Mouse (Mus musculus) thymus, postnatal 14 days (tissue): ENCODE measurements around the gene Rbm20.

Experiments used
- DNase-seq: peaks from one replicate; pipeline ENCODE4 v3.0.0; 2021

Rbm20 gene

DNA sequence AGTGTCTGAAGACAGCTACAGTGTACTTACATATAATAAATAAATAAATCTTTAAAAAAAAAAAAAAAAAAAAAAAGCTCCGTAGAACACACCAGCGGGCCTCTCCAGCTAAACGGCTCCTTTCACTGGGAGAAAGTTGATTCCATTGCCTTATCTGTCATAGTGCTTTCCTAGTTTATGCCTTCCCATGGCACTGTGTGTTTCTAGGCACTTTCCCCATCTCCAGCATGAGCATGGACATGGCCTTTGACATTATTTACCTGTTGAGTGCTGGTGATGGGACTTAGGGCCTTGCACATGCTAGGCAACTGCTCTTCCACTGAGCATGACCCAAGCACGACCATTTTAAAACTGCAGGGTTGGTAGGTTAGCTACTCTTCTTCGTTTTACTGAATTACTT, 46.9 kb downstream of the Rbm20 start:
- DNase-seq = no peak

GRCm38 (mm10) chr19:53726340-53726739, 49.2 kb downstream of the Rbm20 start:
- no peak for DNase-seq

GRCm38 (mm10) chr19:53726755-53727154, 49.6 kb downstream of the Rbm20 start:
- DNase-seq = no peak

GRCm38 (mm10) chr19:53727277-53727676, 50.2 kb downstream of the Rbm20 start:
- no peak for DNase-seq

DNA sequence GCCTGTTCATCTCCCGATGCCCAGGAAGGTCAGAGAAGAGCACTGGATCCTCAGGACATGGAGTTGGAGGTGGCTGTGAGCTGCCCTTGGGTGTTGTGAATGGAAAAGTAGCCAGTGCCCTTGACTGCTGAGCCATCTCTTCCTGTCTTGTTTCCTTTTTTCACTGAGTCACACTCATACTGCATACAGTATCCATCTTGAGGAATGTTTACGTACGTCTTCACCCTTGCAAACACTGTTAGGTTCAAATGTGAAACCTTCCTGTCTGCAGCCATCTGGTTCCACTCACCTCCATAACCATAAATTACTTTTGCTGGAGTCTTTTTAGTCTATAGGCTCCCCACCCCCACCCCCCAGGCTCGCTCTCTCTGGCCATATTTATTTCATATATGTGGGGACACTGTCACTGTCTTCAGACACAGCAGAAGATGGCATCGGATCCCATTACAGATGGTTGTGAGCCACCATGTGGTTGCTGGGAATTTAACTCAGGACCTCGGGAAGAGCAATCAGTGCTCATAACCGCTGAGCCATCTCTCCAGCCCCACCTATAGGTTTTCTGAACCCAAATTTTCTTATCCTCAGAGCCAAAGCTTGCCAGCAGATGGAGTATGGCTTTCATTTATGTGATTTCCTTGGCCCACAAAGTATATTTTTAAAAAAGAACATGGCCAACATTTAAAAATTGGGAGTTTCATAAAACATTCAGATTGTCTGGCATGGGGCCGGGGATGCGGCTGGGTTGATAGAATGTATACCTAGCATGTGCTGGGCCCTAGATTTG, 51.0 kb downstream of the Rbm20 start:
- no peak for DNase-seq

- DNase-seq = no peak
Measured at GRCm38 (mm10) chr19:53729919-53730318, 52.8 kb downstream of the Rbm20 start.

DNA sequence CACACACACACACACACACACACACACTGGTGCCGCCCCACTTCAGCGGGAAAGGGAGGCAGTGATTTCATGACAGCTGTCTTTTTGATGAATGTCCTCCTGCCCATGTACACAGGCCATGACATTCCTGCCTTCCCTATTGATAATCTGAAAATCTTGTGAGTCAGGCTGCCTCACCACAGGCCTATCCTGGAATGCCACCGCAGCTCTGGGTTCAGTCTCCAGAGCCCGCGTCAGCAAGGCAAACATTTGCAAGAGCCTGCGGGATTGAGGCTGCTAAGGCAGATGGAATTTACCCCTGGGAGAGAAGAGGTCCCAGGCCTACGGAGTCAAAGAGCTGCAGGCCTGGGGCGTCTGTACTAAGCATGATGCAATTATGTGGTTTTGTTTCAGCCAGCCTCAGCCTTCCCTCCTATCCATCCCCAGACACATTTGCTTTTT, 54.7 kb downstream of the Rbm20 start:
- DNase-seq = no peak

DNA sequence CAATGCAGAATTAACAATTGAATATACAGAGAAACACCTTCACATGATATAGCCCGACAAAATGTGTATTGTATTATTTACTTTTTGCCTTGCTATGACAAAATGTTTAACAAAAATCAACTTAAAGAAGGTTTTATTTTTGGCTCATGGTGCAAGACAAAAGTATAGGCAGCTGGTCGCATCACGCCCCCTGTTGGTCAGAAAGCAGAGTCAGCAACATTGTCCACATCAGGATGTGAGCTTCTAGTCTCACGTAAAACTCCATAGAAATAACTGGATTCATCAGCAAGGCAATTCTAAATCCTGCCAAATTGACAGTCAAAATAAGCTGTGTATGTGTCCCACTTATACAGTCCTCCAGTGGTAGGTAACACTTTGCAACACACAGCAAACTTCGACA, 57.7 kb downstream of the Rbm20 start:
- peak; percentile 21 for DNase-seq

DNA sequence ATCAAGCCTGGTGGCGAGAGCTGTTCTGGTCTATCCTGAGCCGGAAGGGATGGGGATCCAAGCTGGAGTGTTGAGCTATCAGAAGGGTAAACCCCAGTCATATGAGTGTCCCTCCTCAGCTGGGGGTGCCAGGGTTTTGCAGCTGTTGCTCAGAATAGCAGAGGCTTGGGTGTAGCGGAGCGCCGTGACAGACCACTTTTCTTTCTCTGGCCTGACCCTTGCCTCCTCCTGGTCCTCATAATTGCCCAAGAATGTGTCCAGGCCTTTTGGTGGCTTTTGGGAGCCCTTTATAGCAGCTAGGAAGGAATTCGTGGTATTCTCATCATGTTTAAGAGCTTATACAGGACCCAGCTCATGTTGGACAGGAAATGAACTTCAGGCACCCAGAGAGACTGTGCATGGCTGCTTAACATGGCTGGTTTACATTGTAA, 61.6 kb downstream of the Rbm20 start:
- DNase-seq = no peak

DNA sequence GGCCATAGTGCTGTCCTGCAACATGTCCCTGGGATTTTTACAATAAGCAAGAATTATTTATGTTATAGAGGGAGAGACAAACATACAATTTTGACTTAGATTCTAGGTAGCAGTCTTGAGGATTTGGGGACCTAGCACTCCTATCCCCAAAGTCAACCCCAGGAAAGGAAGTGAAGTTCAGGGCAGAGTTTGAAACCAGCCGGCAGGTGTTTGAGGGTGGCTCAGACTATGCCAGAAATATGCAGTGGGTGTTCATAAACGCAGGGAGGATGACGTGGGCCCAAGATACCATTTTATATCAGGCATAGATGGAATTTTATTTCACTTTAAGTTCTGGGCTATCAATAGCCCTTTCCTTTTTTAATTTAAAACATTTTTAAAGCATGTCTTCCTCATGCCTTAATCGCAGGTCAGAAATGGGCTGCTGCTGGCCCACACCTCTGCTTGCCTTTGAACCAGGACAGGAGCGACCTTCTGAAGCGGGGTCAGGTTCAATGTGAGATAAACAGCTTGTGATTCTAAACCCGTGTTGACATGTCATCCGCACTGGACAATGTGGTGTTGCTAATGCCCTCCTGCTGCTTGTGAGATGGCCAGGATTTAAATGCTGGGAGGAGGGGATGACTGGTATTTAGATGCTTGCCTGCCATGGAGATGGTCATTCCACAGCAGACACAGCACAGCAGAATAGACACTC, 62.6 kb downstream of the Rbm20 start:
- no peak for DNase-seq

- no peak for DNase-seq
Measured at GRCm38 (mm10) chr19:53740750-53741380, 63.8 kb downstream of the Rbm20 start.

- peak; percentile 21 for DNase-seq
Measured at GRCm38 (mm10) chr19:53741902-53742301, 64.8 kb downstream of the Rbm20 start.

DNA sequence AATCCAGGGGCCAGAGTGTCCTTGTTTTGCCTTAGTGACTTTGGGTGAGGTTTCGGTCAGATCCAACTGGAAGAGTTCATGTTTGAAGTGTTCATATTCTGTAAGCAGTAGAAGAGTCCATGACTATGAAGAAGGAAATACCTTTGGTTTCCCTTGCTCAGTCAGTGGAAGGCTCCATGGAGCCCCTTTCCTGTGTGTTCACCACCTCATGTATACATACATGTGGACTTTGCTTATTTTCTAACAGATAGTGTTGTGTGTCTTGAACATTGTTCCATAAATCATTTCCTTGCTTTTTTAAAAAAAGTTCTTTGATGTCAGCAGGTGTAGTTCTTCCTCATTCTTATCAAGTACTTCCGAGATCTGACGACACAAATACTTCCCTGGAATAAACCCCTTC, 68.2 kb downstream of the Rbm20 start:
- DNase-seq = no peak

DNA sequence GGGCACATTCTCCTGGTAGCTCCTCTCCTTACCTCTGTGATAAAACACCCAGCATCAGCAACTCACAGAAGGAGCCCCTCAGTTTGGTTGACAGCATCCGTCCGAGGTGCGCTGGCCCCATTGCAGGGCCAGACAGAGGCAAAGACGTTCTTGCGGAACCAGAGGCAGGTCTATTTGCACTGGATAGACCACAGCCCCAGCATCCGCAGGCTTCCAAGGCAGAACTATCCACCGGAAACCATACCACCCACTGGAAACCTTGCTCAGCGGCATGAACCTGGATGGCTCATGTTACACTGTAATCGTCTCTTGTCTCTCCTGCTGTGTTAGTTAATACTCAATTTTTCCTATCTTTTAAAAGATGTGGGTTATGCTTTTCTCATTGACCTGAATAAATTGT, 69.0 kb downstream of the Rbm20 start:
- no peak for DNase-seq

GRCm38 (mm10) chr19:53748236-53748775, 71.2 kb downstream of the Rbm20 start:
- no peak for DNase-seq

DNA sequence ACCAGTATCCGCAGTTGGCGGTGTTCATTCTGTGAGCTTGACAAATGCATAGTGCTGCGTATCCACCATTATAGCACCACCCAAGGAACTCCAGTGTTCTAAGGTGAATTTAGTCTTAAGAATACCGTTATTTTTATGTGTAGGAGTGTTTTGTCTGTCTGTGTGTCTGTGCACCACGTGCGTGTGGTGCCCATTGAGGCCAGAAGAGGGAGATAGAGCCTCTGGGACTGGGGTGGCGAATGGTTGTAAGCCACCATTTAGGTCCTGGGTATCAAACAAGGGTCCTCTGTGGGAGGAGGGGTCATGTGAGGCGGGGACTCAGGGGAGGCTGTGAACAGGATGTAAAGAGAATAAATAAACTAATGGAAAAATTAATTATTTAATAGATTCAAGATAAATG, 72.2 kb downstream of the Rbm20 start:
- no peak for DNase-seq

DNA sequence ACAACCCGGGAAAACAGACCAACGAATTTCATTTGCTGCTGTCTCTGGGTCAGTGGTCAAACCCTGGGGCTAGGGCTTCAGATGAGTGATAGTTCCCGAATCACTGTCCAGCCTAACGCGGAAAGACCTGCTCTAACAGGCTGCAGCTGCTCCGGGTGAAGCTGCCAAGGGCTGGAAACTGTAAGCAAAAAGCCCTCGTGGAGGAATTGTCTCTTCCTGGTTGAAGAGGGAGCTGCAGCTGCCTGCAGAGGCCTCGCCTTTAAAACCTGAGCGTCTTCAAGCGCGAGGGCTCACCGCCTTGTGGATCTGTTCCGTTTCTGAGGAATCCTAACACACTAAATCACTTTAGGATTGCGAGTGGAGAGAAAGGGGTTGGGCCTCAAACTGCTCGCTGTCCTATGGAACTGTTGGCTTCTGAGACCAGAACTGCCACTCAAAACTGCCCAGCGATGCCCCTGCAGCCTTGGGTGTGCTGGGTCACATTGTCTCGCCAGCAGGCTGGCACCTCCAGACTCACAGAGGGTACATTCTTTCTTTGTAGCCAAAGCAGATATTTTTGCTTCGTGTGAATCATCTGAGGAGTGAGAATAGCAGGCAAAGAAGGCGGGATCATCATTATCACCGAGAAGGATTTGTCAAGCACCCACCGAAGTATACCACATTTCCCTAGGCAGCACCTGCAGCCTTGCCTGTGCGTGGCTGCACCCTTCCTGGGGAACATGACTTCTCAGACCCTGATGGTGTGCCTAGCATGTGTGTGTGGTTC, 74.5 kb downstream of the Rbm20 start:
- no peak for DNase-seq

DNA sequence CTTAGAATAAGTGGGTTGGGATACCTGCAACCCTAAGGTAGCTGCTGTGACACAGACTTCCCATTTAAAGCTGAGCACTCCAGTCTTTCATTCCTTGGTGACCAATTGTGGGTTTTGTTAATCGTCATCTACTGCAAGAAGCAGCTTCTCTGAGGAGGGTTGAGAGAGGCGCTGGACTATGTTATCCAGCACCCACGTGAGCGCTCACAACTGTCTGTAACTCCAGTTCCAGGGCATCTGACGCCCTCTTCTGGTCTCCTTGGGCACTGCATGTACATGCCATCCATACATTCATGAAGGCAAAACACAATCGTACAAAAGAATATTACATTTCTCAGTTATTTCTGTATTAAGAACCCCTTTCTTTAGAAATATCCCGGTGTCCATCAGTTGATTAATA, 75.9 kb downstream of the Rbm20 start:
- DNase-seq = peak; percentile 22

DNA sequence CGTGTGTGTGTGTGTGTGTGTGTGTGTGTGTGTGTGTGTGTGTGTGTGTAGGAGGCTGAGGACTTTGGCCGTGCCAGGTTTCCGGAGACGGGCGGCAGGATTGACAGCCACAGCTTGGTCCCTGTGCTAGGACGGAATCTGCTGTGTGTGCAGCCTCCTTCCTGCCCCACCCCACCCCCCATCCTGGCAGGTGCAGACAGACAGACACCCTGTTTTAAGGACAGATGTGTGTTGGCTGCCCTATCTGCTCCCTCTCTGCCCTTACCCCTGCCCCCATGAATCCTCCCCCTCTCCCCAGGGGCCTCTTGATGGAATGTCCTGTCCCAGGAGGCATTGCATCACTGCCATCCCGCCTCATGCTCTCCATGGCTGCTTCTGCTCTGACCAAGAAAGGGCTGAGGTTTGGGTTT, 77.3 kb downstream of the Rbm20 start:
- peak; percentile 62 for DNase-seq

GRCm38 (mm10) chr19:53755346-53755745, 78.2 kb downstream of the Rbm20 start:
- DNase-seq = no peak

- DNase-seq = no peak
Measured at GRCm38 (mm10) chr19:53757432-53758109, 80.5 kb downstream of the Rbm20 start.

DNA sequence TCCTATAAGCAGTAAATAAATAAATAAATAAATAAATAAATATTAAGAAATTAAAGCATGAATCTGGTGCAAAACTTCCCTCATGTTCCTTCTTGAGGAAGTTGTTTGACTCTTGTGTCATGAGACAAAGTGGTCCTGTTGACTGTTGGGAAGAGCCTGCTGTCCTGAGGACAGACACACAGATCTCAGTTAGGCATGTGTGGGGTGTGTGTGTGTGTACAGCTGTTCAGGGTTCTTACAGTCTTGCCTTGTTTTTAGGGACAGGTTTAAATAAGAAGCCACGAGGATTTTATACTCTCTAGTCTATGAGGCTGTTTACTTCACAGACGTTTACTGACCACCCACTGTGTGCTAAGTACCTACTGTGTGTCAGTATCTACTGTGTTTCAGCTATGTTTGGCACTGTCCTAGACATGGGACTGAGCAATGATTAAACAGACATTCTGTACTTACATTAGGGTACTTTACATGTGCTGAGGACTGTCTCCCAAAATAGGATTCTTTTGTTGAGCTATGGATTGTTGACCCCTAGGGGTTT, 81.8 kb downstream of the Rbm20 start:
- no peak for DNase-seq
